Mouse (Mus musculus) testis, adult 2 months (tissue): ENCODE results near the gene Slco3a1. TPM values are rescaled to one million over a fixed set of nuclear protein-coding genes. Genes with fewer than 3 reads are reported as not detected.
A peak's percentile ranks its signal among the peaks of the same experiment; 100 is the strongest.

ENCODE experiments used
- H3K27ac ChIP-seq: fragments of 200-500 bp; 2 replicates; pipeline ENCODE4 v1.5.1; 2012; ENCODE audit warnings: low read depth, low read length; ENCODE audit not compliant: control insufficient read depth, insufficient read depth
- H3K27me3 ChIP-seq: fragments of 200-500 bp; 2 replicates; pipeline ENCODE4 v1.6.1; 2012; ENCODE audit warnings: mild to moderate bottlenecking, low read length, moderate library complexity; ENCODE audit not compliant: control insufficient read depth, insufficient read depth
- H3K36me3 ChIP-seq: fragments of 200-500 bp; 2 replicates; pipeline ENCODE4 v1.6.1; 2012; ENCODE audit warnings: mild to moderate bottlenecking, low read length; ENCODE audit not compliant: control insufficient read depth, insufficient read depth
- H3K4me1 ChIP-seq: fragments of 200-500 bp; 2 replicates; pipeline ENCODE4 v1.6.1; 2012; ENCODE audit warnings: low read length; ENCODE audit not compliant: control insufficient read depth, insufficient read depth
- H3K4me3 ChIP-seq: fragments of 200-500 bp; 2 replicates; pipeline ENCODE4 v1.5.1; 2012; ENCODE audit warnings: low read depth, mild to moderate bottlenecking, low read length, moderate library complexity, mixed read lengths; ENCODE audit not compliant: control insufficient read depth
- CTCF ChIP-seq: fragments of 200-500 bp; IDR thresholded peaks from 2 replicates; pipeline ENCODE4 v1.5.1; 2012; ENCODE audit warnings: low read depth, mild to moderate bottlenecking, inconsistent platforms, low read length, moderate library complexity; ENCODE audit not compliant: control insufficient read depth, insufficient read depth, insufficient replicate concordance
- POLR2A ChIP-seq: fragments of 200-500 bp; IDR thresholded peaks from 2 replicates; pipeline ENCODE4 v1.6.1; 2012; ENCODE audit warnings: low read depth, mild to moderate bottlenecking, inconsistent platforms, low read length, moderate library complexity; ENCODE audit not compliant: control insufficient read depth
- polyA plus RNA-seq: library from polyadenylated mRNA; depleted of rRNA; stranded (reverse); fragments of >200 nt; gene quantifications from 2 replicates; pipeline ENCODE4 v1.2.3, GENCODE M21; 2012

Slco3a1 gene
- polyA plus RNA-seq, 1 experiment = 67.7 TPM

DNA sequence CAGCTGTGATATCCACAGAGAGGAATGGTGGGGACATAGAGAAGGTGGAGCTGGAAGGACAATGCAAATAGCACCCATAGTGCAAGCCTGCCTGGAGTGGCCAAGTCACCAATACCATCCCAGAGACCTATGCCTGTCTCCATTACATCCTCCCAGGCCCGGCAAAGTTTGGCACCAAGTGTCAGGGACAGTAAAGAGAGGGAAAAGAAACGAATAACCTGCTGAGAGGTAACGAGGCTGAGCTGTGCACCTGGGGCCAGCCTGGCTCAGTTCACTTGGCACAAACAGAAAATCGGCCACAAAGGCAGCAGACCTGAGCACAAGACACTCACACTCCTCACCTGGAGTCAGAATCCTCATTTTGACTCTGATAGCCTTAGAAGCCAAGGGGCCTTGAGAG lies 12.6 kb downstream of the Slco3a1 start:
- Histone ChIP-seq H3K36me3 (no peaks in the 10 kb centered on the region), H3K4me1 (no peaks in the 10 kb centered on the region; the same call in 1 of the 2 replicates), H3K27ac (no peak overlapping the region), H3K4me3 (no peak overlapping the region), H3K27me3 (no peaks in the 10 kb centered on the region)
- TF ChIP-seq CTCF (no peak), POLR2A (no peak)

GRCm38 (mm10) chr7:74540933-74541725 lies 13.5 kb downstream of the Slco3a1 start:
- Histone ChIP-seq H3K27me3 (no peaks in the 10 kb centered on the region), H3K36me3 (no peaks in the 10 kb centered on the region), H3K4me1 (no peaks in the 10 kb centered on the region; the same call in 1 of the 2 replicates), H3K27ac (peak overlapping the region; percentile 23; the same call in 1 of the 2 replicates), H3K4me3 (no peak overlapping the region)
- TF ChIP-seq POLR2A = no peak
- TF ChIP-seq CTCF = no peak

- Histone ChIP-seq H3K27ac (no peak overlapping the region), H3K36me3 (no peaks in the 10 kb centered on the region), H3K27me3 (no peaks in the 10 kb centered on the region), H3K4me1 (no peaks in the 10 kb centered on the region; the same call in 1 of the 2 replicates), H3K4me3 (no peak overlapping the region)
- TF ChIP-seq CTCF (no peak), POLR2A (no peak)
Observed at GRCm38 (mm10) chr7:74536186-74536585, 18.4 kb downstream of the Slco3a1 start.

DNA sequence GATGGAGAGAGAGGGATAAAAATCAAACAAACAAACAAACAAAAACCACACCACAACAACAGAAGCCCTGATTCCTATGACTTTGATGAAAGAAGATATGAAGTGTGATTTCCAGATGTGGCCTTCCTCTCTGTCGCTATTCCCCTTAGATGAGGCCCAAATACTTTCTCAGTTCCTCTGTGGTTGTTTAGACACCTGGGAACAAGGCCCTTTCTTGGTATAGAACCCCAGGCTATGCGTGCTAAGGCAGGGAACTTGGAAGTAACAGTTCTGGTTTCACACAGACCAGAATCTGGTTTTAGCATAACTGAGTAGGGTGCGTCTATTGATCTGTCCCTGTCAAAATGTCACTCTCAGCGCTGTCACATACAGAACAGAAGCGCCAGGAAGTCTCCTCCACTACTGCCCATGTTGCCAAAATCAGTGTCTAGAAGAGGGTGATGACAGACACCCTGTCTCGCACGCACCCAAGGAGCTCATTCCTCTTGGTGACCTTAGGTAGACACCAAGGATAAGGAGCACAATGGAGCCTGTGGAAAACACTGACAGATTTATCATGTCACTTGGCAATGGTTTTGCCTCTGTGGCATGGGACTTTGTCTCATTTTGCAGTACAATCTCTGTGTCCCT lies 23.0 kb downstream of the Slco3a1 start:
- Histone ChIP-seq H3K4me1 (no peaks in the 10 kb centered on the region), H3K27me3 (no peaks in the 10 kb centered on the region), H3K27ac (no peak overlapping the region), H3K4me3 (no peak overlapping the region), H3K36me3 (no peaks in the 10 kb centered on the region)
- TF ChIP-seq POLR2A = no peak
- TF ChIP-seq CTCF = no peak

DNA sequence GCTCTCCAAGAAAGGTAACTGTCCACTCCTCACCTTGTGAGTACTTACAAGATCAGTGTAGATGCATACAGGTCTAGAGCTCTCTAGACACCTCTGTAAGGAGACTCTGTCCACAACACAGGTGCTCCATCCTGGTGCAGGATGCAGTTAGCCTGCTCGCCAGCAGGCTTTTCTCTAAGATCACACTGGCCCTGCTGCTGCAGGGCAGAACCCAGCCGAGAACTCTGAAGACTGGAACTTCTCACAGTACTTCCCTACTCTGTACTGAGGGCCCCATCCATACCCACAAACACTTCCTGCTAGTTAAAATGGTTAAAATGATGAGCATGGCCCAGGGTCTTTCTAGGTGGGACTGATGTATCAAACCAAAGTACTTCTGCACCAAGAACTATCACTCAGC lies 24.7 kb downstream of the Slco3a1 start:
- TF ChIP-seq POLR2A (no peak), CTCF (no peak)
- Histone ChIP-seq H3K27me3 (no peaks in the 10 kb centered on the region), H3K4me1 (peaks cover 4% of the 10 kb centered on the region), H3K36me3 (no peaks in the 10 kb centered on the region), H3K4me3 (no peak overlapping the region), H3K27ac (no peak overlapping the region)

- H3K27me3 ChIP-seq = no peaks in the 10 kb centered on the region
- no peak overlapping the region for H3K27ac ChIP-seq
- TF ChIP-seq CTCF (no peak), POLR2A (no peak)
- no peak overlapping the region for H3K4me3 ChIP-seq
- H3K4me1 ChIP-seq = peaks cover 6% of the 10 kb centered on the region
- H3K36me3 ChIP-seq = no peaks in the 10 kb centered on the region
Observed at GRCm38 (mm10) chr7:74529183-74529757, 25.3 kb downstream of the Slco3a1 start.

DNA sequence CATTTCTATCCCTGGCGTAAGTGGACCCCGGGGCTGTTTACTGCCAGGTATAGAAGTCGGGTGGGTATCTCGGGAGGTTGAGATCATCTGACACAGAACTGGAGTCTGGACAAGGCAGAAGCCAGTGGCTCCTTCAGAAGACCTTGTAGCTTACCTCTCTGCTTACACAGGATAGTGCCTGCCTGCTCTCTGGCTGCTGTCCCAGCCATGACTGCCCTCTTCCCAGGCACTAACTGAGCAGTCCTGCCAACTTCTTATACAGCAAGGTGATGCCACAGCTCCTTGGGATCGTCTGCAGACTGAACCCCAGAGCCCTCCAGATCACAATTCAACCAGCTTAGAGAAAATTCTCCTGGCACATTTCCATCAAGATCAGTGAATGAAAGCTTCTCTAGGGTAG lies 26.4 kb downstream of the Slco3a1 start:
- H3K4me3 ChIP-seq = no peak overlapping the region
- H3K4me1 ChIP-seq = peaks cover 6% of the 10 kb centered on the region
- H3K27ac ChIP-seq = no peak overlapping the region
- H3K27me3 ChIP-seq = no peaks in the 10 kb centered on the region
- TF ChIP-seq CTCF (no peak), POLR2A (no peak)
- no peaks in the 10 kb centered on the region for H3K36me3 ChIP-seq
